Mouse (Mus musculus) ES-CJ7 (cell line): Measurements from ENCODE around the gene Slc35g1.

Source experiments
- DNase-seq: peaks from one replicate; pipeline ENCODE4 v3.0.0; 2011; ENCODE audit warnings: low read depth, low spot score

Slc35g1 gene

GRCm38 (mm10) chr19:38387835-38388234, 7.9 kb upstream of the Slc35g1 start:
- DNase-seq, result no peak

GRCm38 (mm10) chr19:38396633-38396970, 822 bp downstream of the Slc35g1 start:
- no peak for DNase-seq

- DNase-seq, result no peak
Measured at GRCm38 (mm10) chr19:38397004-38397403, 1.2 kb downstream of the Slc35g1 start.

- no peak for DNase-seq
Measured at GRCm38 (mm10) chr19:38398966-38399365, 3.2 kb downstream of the Slc35g1 start.

- DNase-seq, result no peak
Measured at GRCm38 (mm10) chr19:38400851-38401250, 5.1 kb downstream of the Slc35g1 start.

- DNase-seq, result no peak
Measured at GRCm38 (mm10) chr19:38401416-38401815, 5.6 kb downstream of the Slc35g1 start.

GRCm38 (mm10) chr19:38410357-38411056, 14.7 kb downstream of the Slc35g1 start:
- DNase-seq, result no peak

GRCm38 (mm10) chr19:38413861-38414260, 18.1 kb downstream of the Slc35g1 start:
- DNase-seq, result peak; percentile 78

GRCm38 (mm10) chr19:38418819-38419423, 23.1 kb downstream of the Slc35g1 start:
- no peak for DNase-seq

- no peak for DNase-seq
Measured at GRCm38 (mm10) chr19:38420751-38421295, 25.0 kb downstream of the Slc35g1 start.

- peak; percentile 88 for DNase-seq
Measured at GRCm38 (mm10) chr19:38421436-38421835, 25.7 kb downstream of the Slc35g1 start.

- DNase-seq, result no peak
Measured at GRCm38 (mm10) chr19:38422926-38423325, 27.1 kb downstream of the Slc35g1 start.

GRCm38 (mm10) chr19:38423884-38424283, 28.1 kb downstream of the Slc35g1 start:
- DNase-seq, result peak; percentile 44

- no peak for DNase-seq
Measured at GRCm38 (mm10) chr19:38424581-38424980, 28.8 kb downstream of the Slc35g1 start.

- peak; percentile 61 for DNase-seq
Measured at GRCm38 (mm10) chr19:38429269-38429668, 33.5 kb downstream of the Slc35g1 start.

- DNase-seq, result no peak
Measured at GRCm38 (mm10) chr19:38430475-38430874, 34.7 kb downstream of the Slc35g1 start.

GRCm38 (mm10) chr19:38431326-38431725, 35.5 kb downstream of the Slc35g1 start:
- DNase-seq, result peak; percentile 36

- DNase-seq, result no peak
Measured at GRCm38 (mm10) chr19:38432021-38432420, 36.2 kb downstream of the Slc35g1 start.

GRCm38 (mm10) chr19:38433381-38433780, 37.6 kb downstream of the Slc35g1 start:
- DNase-seq, result no peak

- no peak for DNase-seq
Measured at GRCm38 (mm10) chr19:38435221-38435620, 39.4 kb downstream of the Slc35g1 start.

- no peak for DNase-seq
Measured at GRCm38 (mm10) chr19:38441860-38442259, 46.1 kb downstream of the Slc35g1 start.

GRCm38 (mm10) chr19:38445758-38446157, 50.0 kb downstream of the Slc35g1 start:
- no peak for DNase-seq
